Mouse (Mus musculus) heart, embryonic 14.5 days (tissue): ENCODE data around the gene Hspb3. TPM values are rescaled to one million over a fixed set of nuclear protein-coding genes. Genes with fewer than 3 reads are reported as not detected.
A peak's percentile ranks its signal among the peaks of the same experiment; 100 is the strongest.

Experiments
- ATAC-seq: fragments of 200-750 bp; cut with Nextera tagmentation; 2 replicates; pipeline ENCODE4 v1.8.0; 2017; ENCODE audit warnings: low read depth, moderate TSS enrichment; ENCODE audit not compliant: insufficient number of reproducible peaks, insufficient read depth, low FRiP score
- H3K27ac ChIP-seq, 2 experiments: fragments of 200-500 bp in 1 of 2; fragments of 300-500 bp in 1 of 2; sonication (generic) in 1 of 2; replicated peaks in 1 of 2; 2 replicates each; pipeline ENCODE4 v1.5.1; 2012 to 2014; ENCODE audit warnings: low read depth in 2 of 2, low read length in 2 of 2, control low read depth in 1 of 2, mild to moderate bottlenecking in 1 of 2, mixed read lengths in 1 of 2; ENCODE audit not compliant: control insufficient read depth in 1 of 2, insufficient read depth in 1 of 2
- H3K27me3 ChIP-seq: fragments of 300-500 bp; sonication (generic); 2 replicates; pipeline ENCODE4 v1.6.1; 2014; ENCODE audit warnings: mild to moderate bottlenecking, low read length, control low read depth; ENCODE audit not compliant: control insufficient read depth, insufficient read depth
- H3K36me3 ChIP-seq: fragments of 300-500 bp; sonication (generic); 2 replicates; pipeline ENCODE4 v1.6.1; 2014; ENCODE audit warnings: mild to moderate bottlenecking, control low read depth, low read length, mixed read lengths; ENCODE audit not compliant: control insufficient read depth, insufficient read depth
- H3K4me1 ChIP-seq, 2 experiments: fragments of 200-500 bp in 1 of 2; fragments of 300-500 bp in 1 of 2; sonication (generic) in 1 of 2; 2 replicates each; pipeline ENCODE4 v1.6.1; 2012 to 2014; ENCODE audit warnings: low read length in 2 of 2, control low read depth in 1 of 2, mixed read lengths in 1 of 2; ENCODE audit not compliant: control insufficient read depth in 2 of 2, insufficient read depth in 2 of 2
- H3K4me2 ChIP-seq: fragments of 300-500 bp; sonication (generic); 2 replicates; pipeline ENCODE4 v1.6.1; 2014; ENCODE audit warnings: mild to moderate bottlenecking, low read length
- H3K4me3 ChIP-seq, 2 experiments: fragments of 200-500 bp in 1 of 2; fragments of 300-500 bp in 1 of 2; sonication (generic) in 1 of 2; 2 replicates each; pipeline ENCODE4 v1.5.1; 2012 to 2014; ENCODE audit warnings: low read length in 2 of 2, mild to moderate bottlenecking in 2 of 2, control low read depth in 1 of 2, low read depth in 1 of 2, moderate library complexity in 1 of 2; ENCODE audit not compliant: control insufficient read depth in 1 of 2, insufficient read depth in 1 of 2
- H3K9ac ChIP-seq: fragments of 300-500 bp; sonication (generic); 2 replicates; pipeline ENCODE4 v1.6.1; 2014; ENCODE audit warnings: mild to moderate bottlenecking, low read length
- H3K9me3 ChIP-seq: fragments of 300-500 bp; sonication (generic); 2 replicates; pipeline ENCODE4 v1.6.1; 2016; ENCODE audit warnings: low read length, control low read depth; ENCODE audit not compliant: control insufficient read depth
- WGBS: fragments of 180-500 bp; shearing (Covaris S2); extraction: QIAGEN DNeasy Blood & Tissue Kit; methylation state at CpG from one replicate; pipeline ENCODE4 v1.1.7; 2014; 5-methylcytosine and 5-hydroxymethylcytosine counted together
- polyA plus RNA-seq: library from polyadenylated mRNA; unstranded; fragments of >200 nt; fragmentation: Nextera tagmentation; extraction: Ambion mirVana; gene quantifications from 2 replicates; pipeline ENCODE4 v1.2.1, GENCODE M21; 2014

Hspb3 gene
- polyA plus RNA-seq, 1 experiment from 2014 or later = 60.4 TPM

DNA sequence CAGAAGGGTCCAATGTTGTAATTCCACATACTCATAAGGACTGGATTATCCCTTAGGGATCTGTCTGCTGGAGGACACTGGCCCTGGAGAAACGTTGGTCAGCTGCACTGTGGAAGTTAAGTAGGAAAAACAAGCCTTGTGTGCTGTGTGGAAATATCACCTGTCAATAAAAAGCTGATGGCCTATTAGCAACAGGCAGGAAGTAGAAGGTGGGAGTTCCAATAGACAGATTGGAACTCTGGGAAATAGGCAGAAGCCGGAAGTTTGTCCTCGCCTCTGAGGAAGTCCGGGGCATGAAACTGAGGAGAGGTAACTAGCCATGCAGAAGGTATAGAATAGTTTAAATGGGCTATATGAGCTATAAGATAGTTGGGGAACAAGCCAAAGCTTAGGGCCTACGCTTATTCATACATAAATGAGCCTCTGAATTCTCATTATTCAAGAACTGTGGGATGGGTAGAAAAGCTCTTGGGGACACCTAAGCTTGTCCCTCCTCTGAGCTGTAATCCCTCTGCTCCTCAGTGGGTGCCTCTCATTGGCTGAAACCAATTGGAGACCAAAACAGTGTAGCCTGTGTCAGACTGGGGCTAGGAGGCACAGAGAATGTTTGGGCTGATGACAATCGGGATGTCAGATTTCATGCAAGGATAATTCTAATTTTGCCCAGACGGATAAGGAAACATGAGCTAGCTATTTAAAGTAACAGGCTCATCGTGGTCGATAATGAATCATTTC lies 2.7 kb downstream of the Hspb3 start:
- H3K4me3 ChIP-seq = peak overlapping the region; percentile 48 to 52
- no peaks in the 10 kb centered on the region for H3K27me3 ChIP-seq
- peak overlapping the region; percentile 83 for H3K9ac ChIP-seq
- H3K4me2 ChIP-seq = peak overlapping the region; percentile 70
- peak overlapping the region; percentile 78 to 96 for H3K27ac ChIP-seq
- no peaks in the 10 kb centered on the region for H3K36me3 ChIP-seq
- no peaks in the 10 kb centered on the region for H3K9me3 ChIP-seq
- peaks cover 12 to 32% of the 10 kb centered on the region in 2 experiments for H3K4me1 ChIP-seq
- WGBS = 44% methylated on average over 9 of the region's 9 CpGs
- peak; percentile 13; the same call in 1 of the 2 replicates for ATAC-seq

DNA sequence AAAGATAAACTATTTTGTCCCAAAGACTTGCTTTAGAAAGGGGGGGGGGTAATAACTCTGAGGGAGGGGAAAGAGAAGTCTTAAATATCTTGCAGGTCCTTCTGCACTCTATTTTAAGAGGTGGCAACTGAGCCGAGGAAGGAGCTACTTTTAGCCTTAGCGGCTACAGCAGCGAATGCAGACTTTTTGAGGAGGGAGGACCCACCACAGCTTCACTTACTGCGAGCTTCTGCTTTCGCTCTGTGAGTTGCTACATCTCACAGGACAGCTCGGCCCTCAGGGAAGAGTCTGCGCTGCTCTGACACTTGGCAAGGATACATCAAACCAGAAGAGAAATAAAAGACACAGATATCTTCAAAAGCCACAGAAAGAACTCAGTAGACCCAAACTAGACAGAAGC lies 6.3 kb downstream of the Hspb3 start:
- WGBS = 36% methylated on average over 7 of the region's 7 CpGs
- peak overlapping the region; percentile 59 for H3K4me2 ChIP-seq
- H3K9ac ChIP-seq = peak overlapping the region; percentile 60
- H3K27me3 ChIP-seq = no peaks in the 10 kb centered on the region
- no peaks in the 10 kb centered on the region for H3K9me3 ChIP-seq
- H3K27ac ChIP-seq = peak overlapping the region; percentile 41 to 81
- H3K4me3 ChIP-seq = peak overlapping the region in 1 of 2 experiments; percentile 19; a peak in 2 of 4 replicates
- peaks cover 8 to 27% of the 10 kb centered on the region in 2 experiments for H3K4me1 ChIP-seq
- no peaks in the 10 kb centered on the region for H3K36me3 ChIP-seq
- ATAC-seq = no peak

DNA sequence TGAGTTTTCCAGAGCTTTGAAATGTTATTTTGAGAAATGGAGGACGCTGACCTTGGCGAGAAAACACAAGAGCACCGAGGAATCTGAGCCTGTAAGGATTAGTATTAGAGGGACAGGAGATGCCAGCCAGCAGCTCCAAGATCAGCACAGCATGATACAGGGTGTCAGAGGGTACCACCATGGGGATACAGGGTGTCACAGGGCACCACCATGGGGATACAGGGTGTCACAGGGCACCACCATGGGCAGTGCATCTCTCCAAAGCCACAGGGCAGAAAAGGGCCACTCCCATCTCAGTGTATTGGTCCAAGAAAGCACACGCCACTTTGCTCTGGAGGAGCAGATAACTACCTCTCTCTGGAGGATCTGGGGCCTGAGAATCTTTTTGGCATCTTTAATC lies 6.8 kb downstream of the Hspb3 start:
- Histone ChIP-seq H3K36me3 (no peaks in the 10 kb centered on the region), H3K4me2 (peak overlapping the region; percentile 59), H3K4me3 (no peak overlapping the region), H3K9me3 (no peaks in the 10 kb centered on the region), H3K4me1 (peaks cover 8 to 27% of the 10 kb centered on the region in 2 experiments), H3K9ac (no peak overlapping the region), H3K27ac (peak overlapping the region; percentile 3 to 81), H3K27me3 (no peaks in the 10 kb centered on the region)
- no peak for ATAC-seq
- whole genome bisulfite sequencing = 56% methylated on average over 4 of the region's 4 CpGs

- H3K9ac ChIP-seq = no peak overlapping the region
- 88% methylated on average over 4 of the region's 4 CpGs for WGBS
- no peaks in the 10 kb centered on the region for H3K9me3 ChIP-seq
- H3K4me1 ChIP-seq = peaks cover 8 to 27% of the 10 kb centered on the region in 2 experiments
- H3K4me3 ChIP-seq = no peak overlapping the region
- H3K27ac ChIP-seq = no peak overlapping the region
- no peaks in the 10 kb centered on the region for H3K27me3 ChIP-seq
- no peaks in the 10 kb centered on the region for H3K36me3 ChIP-seq
- H3K4me2 ChIP-seq = no peak overlapping the region
- ATAC-seq = no peak
Measured at GRCm38 (mm10) chr13:113655511-113655910, 8.0 kb downstream of the Hspb3 start.

- ATAC-seq = no peak
- Histone ChIP-seq H3K27ac (no peak overlapping the region), H3K4me2 (no peak overlapping the region), H3K4me1 (no peaks in the 10 kb centered on the region), H3K9ac (no peak overlapping the region), H3K36me3 (no peaks in the 10 kb centered on the region), H3K4me3 (no peak overlapping the region), H3K9me3 (no peaks in the 10 kb centered on the region), H3K27me3 (no peaks in the 10 kb centered on the region)
- WGBS = 80% methylated on average over 11 of the region's 11 CpGs
Measured at GRCm38 (mm10) chr13:113640944-113641597, 22.4 kb downstream of the Hspb3 start.

DNA sequence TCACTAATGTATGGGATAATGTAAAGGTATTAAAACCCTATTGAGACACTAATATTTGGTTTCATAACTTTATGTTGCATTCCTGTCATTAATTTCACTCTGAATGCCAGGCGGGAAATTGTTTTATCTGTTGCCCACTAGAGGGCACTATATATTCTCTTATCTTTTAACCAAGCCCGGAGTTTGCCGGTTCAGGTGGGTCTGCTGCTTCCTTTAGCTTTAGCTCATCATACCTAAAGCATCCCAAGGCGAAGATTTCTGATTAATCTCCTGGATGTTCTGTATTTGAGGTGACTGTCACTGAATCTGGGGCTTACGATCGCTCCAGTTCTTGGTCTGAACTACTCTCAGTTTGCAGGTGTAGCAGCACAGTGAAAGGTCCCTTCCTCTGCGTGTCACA lies 24.6 kb downstream of the Hspb3 start:
- Histone ChIP-seq H3K27ac (no peak overlapping the region), H3K4me2 (0 out of 2 replicates have a peak overlapping the region, but pooled peaks have one; percentile 6), H3K27me3 (no peaks in the 10 kb centered on the region), H3K36me3 (no peaks in the 10 kb centered on the region), H3K9me3 (no peaks in the 10 kb centered on the region), H3K4me1 (peaks cover 3 to 8% of the 10 kb centered on the region in 2 experiments; a peak in 2 of 4 replicates), H3K9ac (no peak overlapping the region), H3K4me3 (no peak overlapping the region)
- 26% methylated on average over 7 of the region's 7 CpGs for WGBS
- no peak for ATAC-seq

DNA sequence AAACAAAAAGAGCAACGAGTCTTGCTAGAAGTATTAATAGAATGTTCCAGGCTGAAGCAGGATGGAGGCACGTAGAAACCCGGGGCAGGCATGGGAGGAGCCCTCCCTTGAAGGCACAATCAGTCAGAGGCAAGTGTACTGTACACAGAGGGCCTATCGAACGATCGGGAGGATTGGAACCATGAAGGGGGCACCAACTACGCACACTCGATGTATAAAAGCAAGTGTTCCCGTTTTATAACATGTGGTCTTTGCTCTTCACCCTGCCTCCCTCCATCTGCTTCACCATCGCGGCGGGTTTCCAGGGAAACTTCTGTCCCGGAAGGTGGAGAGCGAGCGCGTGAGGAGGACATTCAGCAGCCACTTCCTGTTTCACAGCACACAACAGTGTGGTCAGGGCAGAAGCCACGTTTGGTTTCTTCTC lies 27.7 kb downstream of the Hspb3 start:
- Histone ChIP-seq H3K9me3 (no peaks in the 10 kb centered on the region), H3K4me1 (peaks cover 3 to 8% of the 10 kb centered on the region in 2 experiments; a peak in 2 of 4 replicates), H3K27ac (no peak overlapping the region), H3K36me3 (no peaks in the 10 kb centered on the region), H3K9ac (no peak overlapping the region), H3K27me3 (no peaks in the 10 kb centered on the region), H3K4me2 (no peak overlapping the region), H3K4me3 (no peak overlapping the region)
- ATAC-seq = no peak
- 67% methylated on average over 17 of the region's 17 CpGs for WGBS
